1 mouse cellular context compared by ENCODE assay signal in the genomic region with DNA sequence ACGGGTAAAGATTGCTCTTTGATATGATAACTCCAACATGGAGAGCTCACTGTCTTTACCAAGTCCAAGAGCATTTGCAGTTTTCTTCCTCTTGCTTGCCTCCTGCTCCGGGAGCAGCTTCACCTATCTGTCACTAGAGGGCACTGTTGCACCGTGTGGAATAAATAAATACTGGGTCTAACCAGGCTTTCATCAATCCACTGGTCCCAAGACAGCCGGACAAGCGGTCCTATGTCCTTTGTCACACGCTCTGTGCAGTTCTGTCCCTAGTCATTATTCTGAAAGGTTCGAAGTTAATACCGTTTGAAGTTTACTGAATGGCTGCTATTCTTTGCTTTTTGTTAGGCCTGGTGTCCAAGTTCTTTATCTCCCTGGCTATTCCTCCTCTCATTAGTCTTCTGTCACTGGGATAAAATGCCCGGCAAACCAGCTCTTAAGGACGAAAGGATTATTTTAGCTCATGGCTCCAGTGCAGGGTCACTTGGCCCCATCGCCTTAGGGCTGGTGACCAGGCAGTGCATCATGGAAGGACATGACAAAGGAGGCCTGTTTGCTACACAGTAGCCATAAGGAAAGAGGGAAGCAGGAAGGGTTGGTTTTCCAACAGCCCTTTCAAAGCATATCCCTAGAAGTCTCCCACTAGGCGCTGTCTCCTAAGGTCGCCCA.
TF ChIP-seq lines count a peak whose summit lies in the region.

No protein-coding gene starts in this region.

TF ChIP-seq in CH12.LX, 34 proteins besides CTCF, POLR2A, EP300 and RAD21:
- peak; percentile 94 for TF ChIP-seq SMC3 (IDR thresholded peaks at IDR 0.05; ENCODE audit: low read depth, low read length)
- peak; percentile 46; the same call in 1 of the 2 replicates for TF ChIP-seq NELFE (IDR thresholded peaks at IDR 0.05; ENCODE audit: low read depth, low read length)
- TF ChIP-seq MEF2A (IDR thresholded peaks at IDR 0.05; ENCODE audit: borderline replicate concordance, low read depth, low read length) = no peak
- no peak for TF ChIP-seq CHD1 (IDR thresholded peaks at IDR 0.05; ENCODE audit: low read depth, low read length)
- TF ChIP-seq MAX (IDR thresholded peaks at IDR 0.05; ENCODE audit: low read length) = no peak
- TF ChIP-seq ZC3H11A (IDR thresholded peaks at IDR 0.05; ENCODE audit: low read depth, low read length) = peak; percentile 68
- no peak for TF ChIP-seq MXI1 (IDR thresholded peaks at IDR 0.05; ENCODE audit: low read depth, low read length)
- TF ChIP-seq ETS1 (conservative IDR thresholded peaks at IDR 0.05; ENCODE audit: low read depth, low read length) = no peak
